Mouse (Mus musculus) CD4-positive helper T cell, adult 2 months (primary cell): ENCODE measurements at regions not wholly inside any gene's neighbourhood (a gene's known extent, or its start where the extent isn't known, plus 50 kb on each side); places are given as distances from the start of the nearest gene placed in this dataset.

Experiments
- DNase-seq: peaks from one replicate; pipeline ENCODE4 v3.0.0-alpha.2; 2012; ENCODE audit warnings: low read depth, missing footprints, low spot score

GRCm38 (mm10) chr13:93243076-93243475 is 50.9 kb upstream of the Tent2 start:
- DNase-seq, result peak; percentile 73

- DNase-seq, result no peak
These were observed 50.7 kb upstream of the Homer1 start for GRCm38 (mm10) chr13:93248711-93249110.
